Mouse (Mus musculus) myocyte (in vitro differentiated cells): ENCODE measurements at regions not wholly inside any gene's neighbourhood (a gene's known extent, or its start where the extent isn't known, plus 50 kb on each side); places are given as distances from the start of the nearest gene placed in this dataset.
"Not testable (repeated sequence)": the region's sequence is repeated elsewhere in the genome, so short reads cannot be mapped to it uniquely, and the experiment has no call there.

Source experiments
- CEBPB ChIP-seq: IDR thresholded peaks from 2 replicates; pipeline ENCODE4 v1.6.1; 2011; ENCODE audit warnings: mild to moderate bottlenecking, moderate library complexity; ENCODE audit not compliant: poor library complexity, insufficient read depth, severe bottlenecking
- E2F4 ChIP-seq: IDR thresholded peaks from one replicate; pipeline ENCODE4 v1.6.1; 2011; ENCODE audit warnings: mild to moderate bottlenecking, control low read depth, moderate library complexity; ENCODE audit not compliant: insufficient read depth
- MAX ChIP-seq: IDR thresholded peaks from one replicate; pipeline ENCODE4 v1.6.1; 2011; ENCODE audit warnings: low read depth, mild to moderate bottlenecking, control low read depth
- MYOG ChIP-seq, 3 experiments: IDR thresholded peaks; one replicate each; pipeline ENCODE4 v1.6.1; 2011; ENCODE audit warnings: control low read depth in 2 of 3, low read depth in 2 of 3, mild to moderate bottlenecking in 2 of 3; ENCODE audit not compliant: insufficient read length in 2 of 3, control insufficient read depth in 1 of 3, insufficient read depth in 1 of 3
- POLR2A ChIP-seq: IDR thresholded peaks from one replicate; pipeline ENCODE4 v1.6.1; 2011; ENCODE audit warnings: low read depth, mild to moderate bottlenecking, control low read depth, moderate library complexity; ENCODE audit not compliant: insufficient read length
- POLR2AphosphoS2 ChIP-seq: IDR thresholded peaks from one replicate; pipeline ENCODE4 v1.6.1; 2011; ENCODE audit warnings: low read depth, control low read depth; ENCODE audit not compliant: insufficient read length
- REST ChIP-seq: IDR thresholded peaks from one replicate; pipeline ENCODE4 v1.6.1; 2011; ENCODE audit warnings: mild to moderate bottlenecking, control low read depth, moderate library complexity; ENCODE audit not compliant: insufficient read depth, insufficient read length
- SRF ChIP-seq: IDR thresholded peaks from one replicate; pipeline ENCODE4 v1.6.1; 2011; ENCODE audit warnings: low read depth; ENCODE audit not compliant: control insufficient read depth, insufficient read length
- TCF12 ChIP-seq: IDR thresholded peaks from one replicate; pipeline ENCODE4 v1.6.1; 2011; ENCODE audit warnings: mild to moderate bottlenecking, control low read depth; ENCODE audit not compliant: poor library complexity, insufficient read depth, severe bottlenecking
- USF1 ChIP-seq: IDR thresholded peaks from one replicate; pipeline ENCODE4 v1.6.1; 2011; ENCODE audit warnings: low read depth, mild to moderate bottlenecking, control low read depth, moderate library complexity

GRCm38 (mm10) chr10:45875287-45875686 is 297.7 kb downstream of the Hace1 start:
- TF ChIP-seq POLR2A; TCF12; MAX; POLR2AphosphoS2; REST; CEBPB; USF1; MYOG (IDR thresholded peaks at IDR 0.05; ENCODE audit: control insufficient read depth in 1 of 3, insufficient read depth in 1 of 3, insufficient read length in 2 of 3, low read depth in 2 of 3); E2F4; SRF: not testable (repeated sequence)
